Mouse (Mus musculus) myocyte (in vitro differentiated cells): ENCODE measurements around the gene Gm11733. TPM values are rescaled to one million over a fixed set of nuclear protein-coding genes. Genes with fewer than 3 reads are reported as not detected.

Experiments
- H3K27me3 ChIP-seq: one replicate; pipeline ENCODE4 v1.6.1; 2011; ENCODE audit not compliant: control insufficient read depth, insufficient read depth, insufficient read length
- H3K36me3 ChIP-seq: one replicate; pipeline ENCODE4 v1.6.1; 2011; ENCODE audit not compliant: control insufficient read depth, insufficient read depth
- H3K4me2 ChIP-seq: one replicate; pipeline ENCODE4 v1.6.1; 2011; ENCODE audit warnings: low read depth, control low read depth
- H3K4me3 ChIP-seq: one replicate; pipeline ENCODE4 v1.5.1; 2011; ENCODE audit warnings: mild to moderate bottlenecking, control low read depth, moderate library complexity
- H3K79me2 ChIP-seq: one replicate; pipeline ENCODE4 v1.6.1; 2011; ENCODE audit not compliant: control insufficient read depth, insufficient read depth
- H3ac ChIP-seq: one replicate; pipeline ENCODE4 v1.6.1; 2011; ENCODE audit not compliant: control insufficient read depth, insufficient read length
- CEBPB ChIP-seq: IDR thresholded peaks from 2 replicates; pipeline ENCODE4 v1.6.1; 2011; ENCODE audit warnings: mild to moderate bottlenecking, moderate library complexity; ENCODE audit not compliant: poor library complexity, insufficient read depth, severe bottlenecking
- E2F4 ChIP-seq: IDR thresholded peaks from one replicate; pipeline ENCODE4 v1.6.1; 2011; ENCODE audit warnings: mild to moderate bottlenecking, control low read depth, moderate library complexity; ENCODE audit not compliant: insufficient read depth
- MAX ChIP-seq: IDR thresholded peaks from one replicate; pipeline ENCODE4 v1.6.1; 2011; ENCODE audit warnings: low read depth, mild to moderate bottlenecking, control low read depth
- MYOD1 ChIP-seq, 3 experiments: IDR thresholded peaks; one replicate each; pipeline ENCODE4 v1.6.1; 2011; ENCODE audit warnings: control low read depth in 2 of 3, low read depth in 2 of 3, mild to moderate bottlenecking in 2 of 3, moderate library complexity in 1 of 3; ENCODE audit not compliant: insufficient read length in 2 of 3, control insufficient read depth in 1 of 3
- MYOG ChIP-seq, 3 experiments: IDR thresholded peaks; one replicate each; pipeline ENCODE4 v1.6.1; 2011; ENCODE audit warnings: control low read depth in 2 of 3, low read depth in 2 of 3, mild to moderate bottlenecking in 2 of 3; ENCODE audit not compliant: insufficient read length in 2 of 3, control insufficient read depth in 1 of 3, insufficient read depth in 1 of 3
- POLR2A ChIP-seq: IDR thresholded peaks from one replicate; pipeline ENCODE4 v1.6.1; 2011; ENCODE audit warnings: low read depth, mild to moderate bottlenecking, control low read depth, moderate library complexity; ENCODE audit not compliant: insufficient read length
- POLR2AphosphoS2 ChIP-seq: IDR thresholded peaks from one replicate; pipeline ENCODE4 v1.6.1; 2011; ENCODE audit warnings: low read depth, control low read depth; ENCODE audit not compliant: insufficient read length
- REST ChIP-seq: IDR thresholded peaks from one replicate; pipeline ENCODE4 v1.6.1; 2011; ENCODE audit warnings: mild to moderate bottlenecking, control low read depth, moderate library complexity; ENCODE audit not compliant: insufficient read depth, insufficient read length
- SRF ChIP-seq: IDR thresholded peaks from one replicate; pipeline ENCODE4 v1.6.1; 2011; ENCODE audit warnings: low read depth; ENCODE audit not compliant: control insufficient read depth, insufficient read length
- TCF12 ChIP-seq: IDR thresholded peaks from one replicate; pipeline ENCODE4 v1.6.1; 2011; ENCODE audit warnings: mild to moderate bottlenecking, control low read depth; ENCODE audit not compliant: poor library complexity, insufficient read depth, severe bottlenecking
- TCF3 ChIP-seq: IDR thresholded peaks from one replicate; pipeline ENCODE4 v1.6.1; 2011; ENCODE audit warnings: low read depth, control low read depth; ENCODE audit not compliant: insufficient read length
- USF1 ChIP-seq: IDR thresholded peaks from one replicate; pipeline ENCODE4 v1.6.1; 2011; ENCODE audit warnings: low read depth, mild to moderate bottlenecking, control low read depth, moderate library complexity
- polyA plus RNA-seq: library from polyadenylated mRNA; unstranded; fragments of >200 nt; fragmentation: generic; extraction: Trizol; gene quantifications from one replicate; pipeline ENCODE4 v1.2.1, GENCODE M21; 2012; ENCODE audit warnings: missing spikeins

The Gm11733 gene
- polyA plus RNA-seq: not detected

DNA sequence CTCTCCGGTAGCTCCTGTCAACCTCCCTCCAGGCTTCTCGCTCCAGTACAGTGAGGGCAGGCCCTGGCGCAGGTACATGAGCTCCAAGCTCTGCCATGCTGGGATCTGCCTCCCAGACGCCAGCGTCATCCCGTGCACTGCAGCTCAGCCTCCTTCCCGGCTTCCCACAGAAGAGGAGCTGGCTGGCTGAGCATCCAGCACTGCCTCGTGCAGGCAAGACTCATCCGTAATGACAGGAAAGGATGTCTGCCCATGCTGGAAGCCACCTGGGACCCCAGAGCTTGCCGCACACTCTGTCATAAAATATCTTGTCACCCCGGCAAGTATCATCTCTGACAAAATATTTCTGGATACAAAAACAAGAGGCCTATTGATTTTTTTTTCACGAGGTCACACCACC lies at the start of gene Gm11733:
Gm11733 (plus strand) TSS at position 171 of the 400 bp plus-strand sequence.
- no peak for TF ChIP-seq E2F4
- no peak for TF ChIP-seq MYOG (IDR thresholded peaks at IDR 0.05; ENCODE audit: control insufficient read depth in 1 of 3, insufficient read depth in 1 of 3, insufficient read length in 2 of 3, low read depth in 2 of 3)
- TF ChIP-seq CEBPB: no peak
- TF ChIP-seq USF1: no peak
- TF ChIP-seq MYOD1 (IDR thresholded peaks at IDR 0.05; ENCODE audit: control insufficient read depth in 1 of 3, insufficient read length in 2 of 3, low read depth in 2 of 3): no peak
- no peak for TF ChIP-seq TCF3
- no peak for TF ChIP-seq POLR2A
- no peak for TF ChIP-seq TCF12
- TF ChIP-seq MAX: no peak
- no peak for TF ChIP-seq POLR2AphosphoS2
- TF ChIP-seq REST: no peak
- TF ChIP-seq SRF: no peak
- Histone ChIP-seq H3K4me3 (no peak within 1 kb of the TSS), H3ac (no peak within 1 kb of the TSS), H3K27me3 (peaks cover 17% of the 10 kb centered on the region), H3K4me2 (peak within 1 kb of the TSS; percentile 71), H3K36me3 (no peaks in the 10 kb centered on the region), H3K79me2 (no peaks in the 10 kb centered on the region)

DNA sequence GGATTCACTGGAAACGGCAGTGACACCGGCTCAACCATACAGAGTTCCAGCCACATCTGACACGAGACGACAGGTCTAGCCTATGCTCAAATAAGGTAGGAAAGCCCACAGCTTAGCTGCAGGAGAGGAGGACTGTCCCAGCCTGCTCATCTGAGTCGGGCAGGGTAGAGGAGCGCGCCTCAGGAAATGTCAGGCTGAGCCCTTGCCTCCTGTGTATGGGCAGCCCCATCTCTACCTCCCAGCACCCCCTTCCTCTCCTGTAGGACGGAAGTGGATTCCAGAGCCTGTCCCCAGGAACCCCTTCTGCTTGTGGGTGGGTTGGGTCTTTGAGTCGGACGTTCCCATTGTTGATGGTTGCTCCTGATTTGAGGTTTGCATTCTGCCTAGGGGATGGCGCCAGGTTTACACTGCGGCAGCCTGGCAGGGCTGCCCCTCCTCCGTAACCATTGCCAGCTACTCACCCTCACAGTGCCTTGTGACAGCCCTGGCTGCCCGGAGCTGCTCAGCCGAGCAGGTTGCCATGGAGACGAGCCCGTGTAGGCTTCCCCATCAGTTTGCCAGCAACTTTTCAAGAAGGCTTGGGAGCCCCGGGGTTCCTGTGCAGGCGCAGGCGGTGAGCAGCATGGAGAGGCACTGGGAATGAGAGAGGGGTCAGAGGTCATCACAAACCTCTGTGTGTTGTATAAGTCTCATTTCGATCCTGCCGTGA lies 47.6 kb upstream of the Gm11733 start:
- Histone ChIP-seq H3K27me3 (peaks cover 37% of the 10 kb centered on the region), H3K79me2 (no peaks in the 10 kb centered on the region), H3K36me3 (no peaks in the 10 kb centered on the region), H3K4me2 (no peak overlapping the region), H3K4me3 (no peak overlapping the region), H3ac (no peak overlapping the region)
- TF ChIP-seq TCF3: no peak
- TF ChIP-seq POLR2A: no peak
- TF ChIP-seq MAX: no peak
- no peak for TF ChIP-seq USF1
- no peak for TF ChIP-seq TCF12
- TF ChIP-seq SRF: no peak
- no peak for TF ChIP-seq POLR2AphosphoS2
- TF ChIP-seq MYOG (IDR thresholded peaks at IDR 0.05; ENCODE audit: control insufficient read depth in 1 of 3, insufficient read depth in 1 of 3, insufficient read length in 2 of 3, low read depth in 2 of 3): no peak
- no peak for TF ChIP-seq REST
- no peak for TF ChIP-seq E2F4
- no peak for TF ChIP-seq MYOD1 (IDR thresholded peaks at IDR 0.05; ENCODE audit: control insufficient read depth in 1 of 3, insufficient read length in 2 of 3, low read depth in 2 of 3)
- TF ChIP-seq CEBPB: no peak

DNA sequence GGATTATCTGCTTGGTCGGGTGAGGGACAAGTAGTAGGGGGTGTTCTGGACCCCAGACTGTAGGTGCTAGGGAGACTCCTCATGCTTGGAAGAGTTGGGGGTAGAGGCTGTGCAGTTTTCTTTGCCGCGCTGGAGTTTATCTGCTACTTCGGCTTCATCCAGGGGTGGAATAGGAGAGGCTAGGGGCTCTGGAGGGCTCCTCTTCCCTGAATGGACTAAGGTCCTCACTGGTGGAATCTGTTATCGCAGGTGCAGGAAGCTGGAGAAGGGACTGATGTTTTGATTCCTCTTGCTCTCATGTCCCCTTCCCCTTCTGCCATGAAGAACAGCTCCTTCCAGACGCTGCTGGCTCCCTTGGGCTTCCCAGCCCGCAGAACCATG lies 47.1 kb upstream of the Gm11733 start:
- H3K4me3 ChIP-seq: no peak overlapping the region
- H3K79me2 ChIP-seq: no peaks in the 10 kb centered on the region
- no peak overlapping the region for H3K4me2 ChIP-seq
- TF ChIP-seq CEBPB (no peak), E2F4 (no peak), MYOG (IDR thresholded peaks at IDR 0.05; ENCODE audit: control insufficient read depth in 1 of 3, insufficient read depth in 1 of 3, insufficient read length in 2 of 3, low read depth in 2 of 3) (no peak), MAX (no peak), REST (no peak), USF1 (no peak)
- no peaks in the 10 kb centered on the region for H3K36me3 ChIP-seq
- H3ac ChIP-seq: no peak overlapping the region
- H3K27me3 ChIP-seq: peaks cover 31% of the 10 kb centered on the region

DNA sequence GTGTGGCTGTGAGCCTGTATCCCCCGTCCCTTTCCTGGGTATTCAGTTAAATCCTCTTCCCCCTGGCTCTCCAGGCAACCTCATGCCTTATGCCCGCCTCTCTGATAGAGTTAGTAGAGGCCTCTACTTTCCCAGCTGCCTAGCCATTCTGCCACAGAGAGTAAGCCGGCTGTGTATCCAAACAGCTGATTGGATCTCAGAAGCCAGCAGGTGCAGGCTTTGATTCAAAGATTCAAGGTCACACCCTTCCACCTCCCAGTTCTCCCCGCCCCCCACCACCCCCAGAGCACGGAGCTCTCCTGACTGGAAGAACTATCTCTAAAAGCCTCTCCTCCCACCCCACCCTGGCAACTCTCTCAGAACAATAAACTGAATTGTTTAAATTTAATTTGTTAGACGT lies 45.8 kb upstream of the Gm11733 start:
- peaks cover 30% of the 10 kb centered on the region for H3K27me3 ChIP-seq
- no peaks in the 10 kb centered on the region for H3K79me2 ChIP-seq
- H3K36me3 ChIP-seq: no peaks in the 10 kb centered on the region
- TF ChIP-seq MYOD1 (IDR thresholded peaks at IDR 0.05; ENCODE audit: control insufficient read depth in 1 of 3, insufficient read length in 2 of 3, low read depth in 2 of 3) (peak in 1 of 3 experiments; percentile 27), MYOG (IDR thresholded peaks at IDR 0.05; ENCODE audit: control insufficient read depth in 1 of 3, insufficient read depth in 1 of 3, insufficient read length in 2 of 3, low read depth in 2 of 3) (no peak)
- H3ac ChIP-seq: no peak overlapping the region
- H3K4me3 ChIP-seq: no peak overlapping the region
- H3K4me2 ChIP-seq: no peak overlapping the region

DNA sequence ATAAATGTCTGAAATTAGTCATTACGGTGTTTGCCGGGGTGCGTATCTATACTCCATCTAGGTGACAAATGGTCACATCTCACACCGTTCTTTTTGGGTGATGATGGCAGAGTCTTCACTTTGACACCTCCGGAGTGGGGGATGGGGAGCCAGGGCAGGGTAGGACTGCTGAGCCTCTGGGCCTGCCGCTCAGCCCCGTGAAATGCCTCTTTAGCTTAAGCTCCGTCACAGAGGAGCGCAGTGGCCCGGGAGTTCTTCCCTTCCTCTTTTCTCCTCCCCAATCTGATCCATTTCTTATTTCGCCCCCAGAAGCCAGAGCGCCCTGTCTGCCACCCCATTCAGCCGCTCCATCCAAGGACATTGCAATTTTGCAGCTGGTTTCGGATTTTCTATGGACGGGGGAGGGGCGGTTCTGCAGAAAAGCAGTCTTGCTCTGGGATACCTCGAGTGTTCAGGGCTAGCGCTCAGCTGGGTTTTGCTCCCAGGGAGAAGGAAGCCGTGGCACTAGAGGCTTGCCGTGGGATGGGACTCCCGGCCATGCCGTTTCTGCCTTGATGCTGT lies 43.2 kb upstream of the Gm11733 start:
- Histone ChIP-seq H3K36me3 (no peaks in the 10 kb centered on the region), H3ac (no peak overlapping the region), H3K4me3 (no peak overlapping the region), H3K27me3 (peaks cover 24% of the 10 kb centered on the region), H3K4me2 (no peak overlapping the region), H3K79me2 (no peaks in the 10 kb centered on the region)
- no peak for TF ChIP-seq POLR2A
- TF ChIP-seq TCF3: no peak
- no peak for TF ChIP-seq MAX
- no peak for TF ChIP-seq REST
- no peak for TF ChIP-seq E2F4
- no peak for TF ChIP-seq MYOG (IDR thresholded peaks at IDR 0.05; ENCODE audit: control insufficient read depth in 1 of 3, insufficient read depth in 1 of 3, insufficient read length in 2 of 3, low read depth in 2 of 3)
- no peak for TF ChIP-seq CEBPB
- no peak for TF ChIP-seq TCF12
- no peak for TF ChIP-seq SRF
- no peak for TF ChIP-seq USF1
- TF ChIP-seq POLR2AphosphoS2: no peak
- no peak for TF ChIP-seq MYOD1 (IDR thresholded peaks at IDR 0.05; ENCODE audit: control insufficient read depth in 1 of 3, insufficient read length in 2 of 3, low read depth in 2 of 3)
